Mouse (Mus musculus): ENCODE results near the gene Bcl6b.
A peak's percentile ranks its signal among the peaks of the same experiment; 100 is the strongest.

Bcl6b gene

GRCm38 (mm10) chr11:70229260-70230010, at the start of gene Bcl6b:
TSS of gene Bcl6b (minus strand) at chr11:70229798.
- no peak for DNase-seq (ENCODE audit: low spot score)

GRCm38 (mm10) chr11:70278961-70279360, 49.4 kb upstream of the Bcl6b start:
- DNase-seq (ENCODE audit: low spot score): no peak

GRCm38 (mm10) chr11:70271641-70272040, 42.0 kb upstream of the Bcl6b start:
- no peak for DNase-seq (ENCODE audit: low spot score)

DNA sequence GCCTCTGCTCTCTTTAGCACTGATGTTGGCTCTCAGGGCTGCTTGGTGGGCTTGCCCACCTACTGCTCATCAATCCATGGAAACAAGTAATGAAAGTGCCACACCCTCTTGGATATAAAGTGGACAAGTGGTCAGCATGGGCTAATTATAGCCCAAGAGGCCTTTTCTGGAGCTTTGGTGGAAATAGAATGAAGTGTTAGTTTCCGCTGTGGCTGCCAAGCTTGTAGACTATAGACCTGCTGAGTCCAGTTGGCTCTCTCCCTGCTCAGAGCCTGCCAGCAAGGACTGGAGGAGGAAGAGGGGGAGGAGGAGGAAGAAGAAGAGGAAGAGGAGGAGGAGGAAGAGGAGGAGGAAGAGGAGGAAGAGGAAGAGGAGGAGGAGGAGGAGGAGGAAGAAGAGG, 36.8 kb upstream of the Bcl6b start:
- no peak for DNase-seq (ENCODE audit: low spot score)

GRCm38 (mm10) chr11:70265819-70266218, 36.2 kb upstream of the Bcl6b start:
- no peak for DNase-seq (ENCODE audit: low spot score)

DNA sequence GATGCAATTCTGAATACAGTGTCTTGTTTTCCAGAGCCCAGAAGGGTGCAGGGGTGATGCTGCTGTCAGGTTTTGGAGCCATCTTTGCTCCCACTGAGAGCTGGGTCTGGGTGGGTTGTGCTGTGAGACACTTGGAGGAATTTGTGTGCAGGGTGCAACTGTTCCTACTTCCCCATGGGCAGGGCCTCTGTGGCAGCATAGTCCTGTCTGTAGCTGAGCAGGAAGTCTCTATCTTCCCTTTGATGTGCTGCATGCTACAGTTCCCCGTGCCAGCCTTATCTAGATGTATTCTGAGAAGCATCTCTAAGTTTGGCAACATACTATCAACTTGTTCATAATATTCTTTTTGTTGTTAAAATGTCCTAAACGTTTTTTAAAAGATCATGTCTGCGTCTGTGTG, 35.7 kb upstream of the Bcl6b start:
- no peak for DNase-seq (ENCODE audit: low spot score)

- no peak for DNase-seq (ENCODE audit: low spot score)
These were observed 29.4 kb upstream of the Bcl6b start for GRCm38 (mm10) chr11:70259035-70259434.

- DNase-seq (ENCODE audit: low spot score): peak; percentile 79
These were observed 25.4 kb upstream of the Bcl6b start, which contains the start of gene Alox12 for GRCm38 (mm10) chr11:70254931-70255531. TSS of gene Alox12 (minus strand) at chr11:70255353.

- DNase-seq (ENCODE audit: low spot score): no peak
These were observed 24.7 kb upstream of the Bcl6b start for GRCm38 (mm10) chr11:70254337-70254736.

- DNase-seq (ENCODE audit: low spot score): no peak
These were observed 22.3 kb upstream of the Bcl6b start for GRCm38 (mm10) chr11:70251853-70252252.

GRCm38 (mm10) chr11:70250150-70250549, 20.6 kb upstream of the Bcl6b start:
- DNase-seq (ENCODE audit: low spot score): no peak

GRCm38 (mm10) chr11:70247136-70247845, 17.7 kb upstream of the Bcl6b start:
- DNase-seq (ENCODE audit: low spot score): peak; percentile 79

DNA sequence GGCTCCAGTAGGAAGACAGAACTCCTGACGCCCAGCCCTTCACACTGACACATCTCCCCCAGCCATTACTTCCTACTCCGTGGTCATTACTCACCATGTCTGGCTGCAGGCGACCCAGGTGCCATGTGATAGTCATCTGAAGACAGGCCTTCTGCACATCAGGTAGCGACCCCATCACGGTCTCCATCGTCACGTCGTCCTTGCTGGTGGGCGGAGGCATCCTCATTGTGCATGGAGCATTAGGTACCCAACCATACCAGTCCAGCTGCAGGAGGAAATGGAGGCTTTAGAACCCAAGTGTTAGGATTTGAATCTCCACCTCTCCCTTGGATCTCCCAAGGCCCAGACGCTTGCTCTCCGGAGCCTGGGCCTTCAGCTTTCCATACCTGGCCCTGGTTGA, 13.0 kb upstream of the Bcl6b start:
- no peak for DNase-seq (ENCODE audit: low spot score)

- DNase-seq (ENCODE audit: low spot score): peak; percentile 80
These were observed 10.1 kb upstream of the Bcl6b start, which contains the start of the genes Gm21988 and Rnasek for GRCm38 (mm10) chr11:70239541-70240279. TSS of gene Gm21988 (minus strand) at chr11:70239830. TSS of gene Rnasek (minus strand) at chr11:70239842.

DNA sequence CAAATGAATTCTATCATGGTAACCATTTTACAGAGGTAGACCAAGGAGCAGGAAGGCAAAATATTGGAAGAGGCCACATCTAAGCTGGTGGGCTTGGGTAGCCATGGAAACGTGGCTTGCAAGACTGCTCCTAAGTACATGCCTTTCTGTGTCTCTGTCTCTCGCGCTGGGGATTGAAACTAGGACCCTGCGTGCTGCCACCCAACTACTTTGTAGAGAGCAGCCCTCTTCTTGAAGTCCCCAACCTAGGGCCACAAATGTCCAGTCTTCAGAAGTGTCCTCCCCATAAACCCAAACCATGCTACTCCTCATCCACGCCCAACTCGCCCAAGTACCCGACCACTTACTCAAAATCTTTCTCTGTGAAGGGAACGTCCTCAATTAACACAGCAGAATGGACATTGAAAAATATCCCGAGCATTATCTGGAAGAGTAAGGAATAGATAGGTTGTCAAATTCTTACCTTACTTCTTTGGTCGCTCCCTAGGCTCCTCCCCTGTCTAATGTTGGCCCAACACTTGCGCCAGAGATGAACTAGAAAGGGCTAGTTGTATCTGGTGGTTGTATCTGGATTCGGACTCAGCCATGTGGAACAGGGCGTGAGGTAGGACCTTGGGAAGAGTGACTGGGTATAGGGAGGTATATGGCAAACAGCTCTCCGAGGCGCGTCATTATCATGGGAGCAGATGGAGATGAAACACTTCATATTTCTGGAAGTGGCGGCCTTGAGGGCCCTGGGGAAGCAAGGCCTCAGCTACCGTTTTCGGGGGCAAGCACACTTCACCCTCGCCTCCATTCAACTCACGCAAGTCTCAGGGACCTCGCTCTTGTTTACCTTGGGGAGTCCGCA, 9.2 kb upstream of the Bcl6b start:
- DNase-seq (ENCODE audit: low spot score): no peak

DNA sequence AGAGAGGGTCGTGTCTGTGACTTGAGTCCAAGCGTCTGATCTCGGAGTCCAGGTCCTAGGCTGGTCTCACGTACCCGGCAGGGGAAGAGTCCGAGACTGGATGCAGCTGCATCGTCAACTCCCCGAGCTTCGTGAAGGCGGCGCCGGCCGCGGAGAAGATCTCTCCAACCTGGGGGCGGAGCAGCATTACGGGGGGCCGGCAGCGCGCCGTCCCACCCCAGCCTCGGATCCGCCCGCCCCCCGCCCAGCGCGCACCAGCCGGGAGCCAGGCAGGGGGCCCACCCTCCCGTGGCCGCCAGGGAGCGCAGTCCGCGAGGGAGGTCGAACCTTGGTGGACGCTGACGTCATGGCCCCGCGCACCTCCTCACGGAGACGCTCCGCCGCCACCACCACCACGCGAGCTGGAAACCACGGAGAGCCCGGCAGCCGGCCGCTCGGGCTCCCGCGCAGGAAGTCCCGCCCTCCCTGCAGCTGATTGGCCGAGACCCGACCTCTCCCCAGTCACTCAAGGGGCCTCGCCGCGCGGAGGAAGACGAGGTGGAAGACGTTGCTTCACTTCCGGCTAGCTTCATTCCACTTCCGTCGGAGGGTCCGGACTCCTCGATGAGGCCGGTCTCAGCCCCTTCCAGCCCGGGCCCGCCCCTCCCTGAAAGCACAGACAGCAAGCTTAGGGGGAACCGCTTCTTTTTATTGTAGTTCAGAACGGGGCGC, 8.0 kb upstream of the Bcl6b start, which contains the start of gene 0610010K14Rik:
Gene 0610010K14Rik (minus strand): TSS at position 458 of the 711 bp plus-strand sequence.
- DNase-seq (ENCODE audit: low spot score): peak; percentile 98

- no peak for DNase-seq (ENCODE audit: low spot score)
These were observed 7.1 kb upstream of the Bcl6b start for GRCm38 (mm10) chr11:70236717-70237116.

- DNase-seq (ENCODE audit: low spot score): no peak
These were observed 5.8 kb upstream of the Bcl6b start for GRCm38 (mm10) chr11:70235254-70235900.

DNA sequence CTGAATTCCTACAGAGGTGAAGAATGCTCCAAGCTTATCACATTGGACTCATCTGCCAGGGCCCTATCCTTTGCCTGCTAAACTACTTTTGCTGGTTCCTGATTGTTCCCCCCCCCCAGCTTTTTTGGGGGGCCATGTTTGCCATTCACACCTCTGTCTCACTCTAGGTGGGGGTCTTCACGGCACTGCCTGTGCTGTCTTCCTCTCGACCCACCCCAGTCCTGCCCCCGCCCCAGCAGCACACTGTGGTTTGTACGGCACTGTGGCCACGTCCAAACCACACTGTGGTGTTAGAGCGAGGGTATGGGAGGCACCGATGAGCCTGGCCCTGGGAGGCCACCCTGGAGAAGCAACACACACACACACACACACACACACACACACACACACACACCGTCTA, 4.9 kb upstream of the Bcl6b start:
- DNase-seq (ENCODE audit: low spot score): no peak

DNA sequence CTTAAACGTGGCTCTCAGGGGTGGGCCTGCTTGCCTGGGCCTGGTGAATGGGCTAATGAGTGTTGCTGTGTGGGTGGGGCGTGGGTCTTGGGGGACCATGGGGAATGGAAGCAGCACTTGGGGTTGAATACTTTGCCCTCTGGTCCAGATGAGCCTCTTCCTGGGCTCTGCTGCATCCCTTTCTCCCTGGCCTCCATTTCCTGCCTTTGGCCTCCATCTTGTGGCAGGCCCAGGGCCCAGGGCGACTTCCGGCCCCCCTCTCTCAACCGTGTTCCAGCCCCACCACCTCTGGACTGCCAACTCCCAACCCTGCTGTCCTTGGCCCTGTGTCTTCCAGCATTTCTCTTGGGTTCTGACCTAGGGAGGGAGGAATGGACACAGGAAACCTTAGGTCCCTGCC, 4.4 kb upstream of the Bcl6b start:
- DNase-seq (ENCODE audit: low spot score): no peak
